Mouse (Mus musculus) MEL (cell line): Measurements from ENCODE around the gene Kcnc3. TPM values are rescaled to one million over a fixed set of nuclear protein-coding genes. Genes with fewer than 3 reads are reported as not detected.

Experiments
- DNase-seq: peaks from one replicate; pipeline ENCODE4 v3.0.0; 2011; ENCODE audit warnings: low read depth, low spot score
- H3K27ac ChIP-seq: 2 replicates; pipeline ENCODE4 v1.5.1; 2012; ENCODE audit warnings: low read depth, mild to moderate bottlenecking, control low read depth, low read length, moderate library complexity; ENCODE audit not compliant: control insufficient read depth
- H3K27me3 ChIP-seq, 2 experiments: fragments of 150-350 bp in 1 of 2; sonication (generic) in 1 of 2; 2 replicates each; pipeline ENCODE4 v1.6.1; 2012; ENCODE audit warnings: low read length in 2 of 2, mild to moderate bottlenecking in 2 of 2, improper control_type of control experiment in 1 of 2, moderate library complexity in 1 of 2; ENCODE audit not compliant: insufficient read depth in 2 of 2, control insufficient read depth in 1 of 2
- H3K36me3 ChIP-seq, 2 experiments: 2 replicates each; pipeline ENCODE4 v1.6.1; 2012 to 2014; ENCODE audit warnings: low read length in 2 of 2, improper control_type of control experiment in 1 of 2, inconsistent platforms in 1 of 2, mild to moderate bottlenecking in 1 of 2; ENCODE audit not compliant: insufficient read depth in 2 of 2, control insufficient read depth in 1 of 2
- H3K4me1 ChIP-seq, 2 experiments: fragments of 150-350 bp in 1 of 2; sonication (generic) in 1 of 2; 2 replicates each; pipeline ENCODE4 v1.6.1; 2012; ENCODE audit warnings: low read length in 2 of 2, improper control_type of control experiment in 1 of 2, mild to moderate bottlenecking in 1 of 2; ENCODE audit not compliant: insufficient read depth in 2 of 2, control insufficient read depth in 1 of 2
- H3K4me3 ChIP-seq, 2 experiments: fragments of 150-350 bp in 1 of 2; sonication (generic) in 1 of 2; 2 replicates each; pipeline ENCODE4 v1.5.1; 2012; ENCODE audit warnings: low read depth in 2 of 2, low read length in 2 of 2, mild to moderate bottlenecking in 2 of 2, moderate library complexity in 2 of 2, control low read depth in 1 of 2, improper control_type of control experiment in 1 of 2; ENCODE audit not compliant: control insufficient read depth in 1 of 2, insufficient read depth in 1 of 2
- H3K79me2 ChIP-seq: 2 replicates; pipeline ENCODE4 v1.6.1; 2012; ENCODE audit warnings: mild to moderate bottlenecking, low read length, moderate library complexity; ENCODE audit not compliant: control insufficient read depth, poor library complexity, insufficient read depth
- H3K9ac ChIP-seq: 2 replicates; pipeline ENCODE4 v1.6.1; 2012; ENCODE audit warnings: low read depth, mild to moderate bottlenecking, control low read depth, low read length, moderate library complexity; ENCODE audit not compliant: control insufficient read depth, poor library complexity, severe bottlenecking
- H3K9me3 ChIP-seq: fragments of 150-350 bp; sonication (generic); replicated peaks from 2 replicates; pipeline ENCODE4 v1.6.1; 2012; ENCODE audit warnings: mild to moderate bottlenecking, low read length, improper control_type of control experiment, moderate library complexity; ENCODE audit not compliant: insufficient read depth
- BHLHE40 ChIP-seq: IDR thresholded peaks from 2 replicates; pipeline ENCODE4 v1.6.1; 2012; ENCODE audit warnings: low read depth, mild to moderate bottlenecking, inconsistent platforms, low read length, improper control_type of control experiment, borderline replicate concordance
- CTCF ChIP-seq, 3 experiments: IDR thresholded peaks in 2 of 3; conservative IDR thresholded peaks in 1 of 3; 2 replicates each; pipeline ENCODE4 v1.5.1; 2011 to 2012; ENCODE audit warnings: low read length in 3 of 3, low read depth in 2 of 3, mild to moderate bottlenecking in 2 of 3, improper control_type of control experiment in 1 of 3, inconsistent platforms in 1 of 3, mixed read lengths in 1 of 3, moderate library complexity in 1 of 3; ENCODE audit not compliant: control insufficient read depth in 1 of 3, insufficient read depth in 1 of 3, poor library complexity in 1 of 3, severe bottlenecking in 1 of 3
- ELF1 ChIP-seq: IDR thresholded peaks from 2 replicates; pipeline ENCODE4 v1.6.1; 2014; ENCODE audit warnings: low read depth, mild to moderate bottlenecking, inconsistent platforms, low read length, improper control_type of control experiment, moderate library complexity
- ETS1 ChIP-seq: IDR thresholded peaks from 2 replicates; pipeline ENCODE4 v1.6.1; 2012; ENCODE audit warnings: low read depth, mild to moderate bottlenecking, inconsistent platforms, low read length, improper control_type of control experiment, moderate library complexity
- GATA1 ChIP-seq: IDR thresholded peaks from 2 replicates; pipeline ENCODE4 v1.6.1; 2011; ENCODE audit warnings: low read depth, low read length, improper control_type of control experiment
- MAFK ChIP-seq: IDR thresholded peaks from 2 replicates; pipeline ENCODE4 v1.6.1; 2011; ENCODE audit warnings: low read depth, mild to moderate bottlenecking, low read length, improper control_type of control experiment, borderline replicate concordance
- NELFE ChIP-seq: IDR thresholded peaks from 2 replicates; pipeline ENCODE4 v1.6.1; 2011; ENCODE audit warnings: low read depth, low read length, improper control_type of control experiment
- POLR2A ChIP-seq, 2 experiments: IDR thresholded peaks; 2 replicates each; pipeline ENCODE4 v1.6.1; 2011 to 2012; ENCODE audit warnings: low read length in 2 of 2, mild to moderate bottlenecking in 2 of 2, control low read depth in 1 of 2, improper control_type of control experiment in 1 of 2, low read depth in 1 of 2, moderate library complexity in 1 of 2; ENCODE audit not compliant: control insufficient read depth in 1 of 2, insufficient read depth in 1 of 2, poor library complexity in 1 of 2
- POLR2AphosphoS5 ChIP-seq: IDR thresholded peaks from 2 replicates; pipeline ENCODE4 v1.6.1; 2012; ENCODE audit warnings: low read depth, borderline replicate concordance, mild to moderate bottlenecking, inconsistent platforms, low read length, moderate library complexity, mixed read lengths
- RAD21 ChIP-seq: IDR thresholded peaks from 2 replicates; pipeline ENCODE4 v1.6.1; 2011; ENCODE audit warnings: mild to moderate bottlenecking, low read depth, low read length, improper control_type of control experiment
- RCOR1 ChIP-seq: IDR thresholded peaks from 2 replicates; pipeline ENCODE4 v1.6.1; 2012; ENCODE audit warnings: low read depth, mild to moderate bottlenecking, inconsistent platforms, low read length, improper control_type of control experiment
- SIN3A ChIP-seq: IDR thresholded peaks from 2 replicates; pipeline ENCODE4 v1.6.1; 2012; ENCODE audit warnings: low read length, improper control_type of control experiment, inconsistent platforms
- USF1 ChIP-seq: IDR thresholded peaks from 2 replicates; pipeline ENCODE4 v1.6.1; 2014; ENCODE audit warnings: low read depth, mild to moderate bottlenecking, inconsistent platforms, low read length, improper control_type of control experiment, moderate library complexity
- USF2 ChIP-seq, 2 experiments: IDR thresholded peaks; 2 replicates each; pipeline ENCODE4 v1.6.1; 2011 to 2012; ENCODE audit warnings: improper control_type of control experiment in 2 of 2, low read length in 2 of 2, borderline replicate concordance in 1 of 2, inconsistent platforms in 1 of 2, low read depth in 1 of 2, mild to moderate bottlenecking in 1 of 2; ENCODE audit not compliant: insufficient read depth in 1 of 2
- ZNF384 ChIP-seq: IDR thresholded peaks from 2 replicates; pipeline ENCODE4 v1.6.1; 2012; ENCODE audit warnings: low read depth, mild to moderate bottlenecking, inconsistent platforms, low read length, improper control_type of control experiment
- polyA plus RNA-seq, 2 experiments: library from polyadenylated mRNA; stranded (reverse) in 1 of 2; unstranded in 1 of 2; fragments of >175 nt in 1 of 2; fragments of >200 nt in 1 of 2; gene quantifications; 2 replicates each; pipeline versions ENCODE4 v1.2.1 to v1.2.4; 2012; ENCODE audit warnings: low replicate concordance in 2 of 2, low read depth in 1 of 2; ENCODE audit not compliant: insufficient read length in 2 of 2, insufficient read depth in 1 of 2, missing spikeins in 1 of 2
- total RNA-seq: library from RNA; depleted of rRNA; stranded (reverse); fragments of 300-350 nt; gene quantifications from 2 replicates; pipeline ENCODE4 v1.2.3, GENCODE M21; 2012

Gene Kcnc3
- total and polyA plus RNA-seq, 3 experiments = not detected

DNA sequence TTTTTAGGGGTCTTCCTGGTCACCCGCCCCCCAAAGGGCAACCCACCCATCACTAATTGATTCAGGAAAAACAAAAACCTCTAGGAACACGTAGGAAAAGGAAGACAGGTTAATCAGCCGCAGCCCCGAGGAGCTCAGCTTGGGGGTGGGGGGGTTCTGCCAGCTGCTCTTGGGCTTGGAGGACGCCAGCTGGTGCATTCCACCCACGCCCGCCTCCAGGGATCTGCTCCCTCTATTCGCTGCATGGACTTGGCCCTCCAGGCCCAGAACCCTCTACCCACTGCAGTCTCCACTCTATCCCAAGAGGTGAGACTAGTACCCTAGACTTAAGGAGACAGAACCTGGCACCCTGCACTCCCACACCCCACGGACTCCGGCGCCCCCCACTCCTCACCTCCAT lies 12.0 kb downstream of the Kcnc3 start:
- Histone ChIP-seq H3K9ac (no peak overlapping the region), H3K27me3 (no peaks in the 10 kb centered on the region)

GRCm38 (mm10) chr7:44603186-44603855 lies 12.9 kb downstream of the Kcnc3 start:
- Histone ChIP-seq H3K4me3 (no peak overlapping the region), H3K9ac (no peak overlapping the region), H3K36me3 (no peaks in the 10 kb centered on the region), H3K4me1 (no peaks in the 10 kb centered on the region), H3K27ac (no peak overlapping the region), H3K9me3 (no peaks in the 10 kb centered on the region), H3K79me2 (no peaks in the 10 kb centered on the region), H3K27me3 (no peaks in the 10 kb centered on the region)
- TF ChIP-seq RCOR1 = no peak
- TF ChIP-seq POLR2A (IDR thresholded peaks at IDR 0.05; ENCODE audit: control insufficient read depth in 1 of 2, insufficient read depth in 1 of 2, low read depth in 1 of 2, low read length in 2 of 2, poor library complexity in 1 of 2) = no peak
- no peak for DNase-seq

More for the DNA sequence above, 12.0 kb downstream of the Kcnc3 start:
- Histone ChIP-seq H3K9me3 (no peaks in the 10 kb centered on the region), H3K79me2 (no peaks in the 10 kb centered on the region), H3K4me3 (no peak overlapping the region), H3K36me3 (no peaks in the 10 kb centered on the region), H3K4me1 (no peaks in the 10 kb centered on the region), H3K27ac (no peak overlapping the region)
- DNase-seq = no peak
- no peak for TF ChIP-seq GATA1
- TF ChIP-seq RAD21 = no peak
- TF ChIP-seq USF2 (IDR thresholded peaks at IDR 0.05; ENCODE audit: borderline replicate concordance in 1 of 2, insufficient read depth in 1 of 2, low read depth in 1 of 2, low read length in 2 of 2) = no peak
- no peak for TF ChIP-seq CTCF (IDR thresholded peaks at IDR 0.05 in 2 of 3, conservative IDR thresholded peaks at IDR 0.05 in 1 of 3; ENCODE audit: control insufficient read depth in 1 of 3, insufficient read depth in 1 of 3, low read depth in 2 of 3, low read length in 3 of 3, poor library complexity in 1 of 3, severe bottlenecking in 1 of 3)
- TF ChIP-seq RCOR1 = no peak
- no peak for TF ChIP-seq BHLHE40
- TF ChIP-seq ELF1 = no peak
- no peak for TF ChIP-seq POLR2A (IDR thresholded peaks at IDR 0.05; ENCODE audit: control insufficient read depth in 1 of 2, insufficient read depth in 1 of 2, low read depth in 1 of 2, low read length in 2 of 2, poor library complexity in 1 of 2)
- TF ChIP-seq POLR2AphosphoS5 = no peak
- TF ChIP-seq USF1 = no peak
- TF ChIP-seq NELFE = no peak
- TF ChIP-seq ZNF384 = no peak
- TF ChIP-seq ETS1 = no peak
- TF ChIP-seq MAFK = no peak
- TF ChIP-seq SIN3A = no peak
